8 mouse cellular contexts compared by ENCODE assay signal in genomic region chr11:80184531-80185071, GRCm38 (mm10). TPM values are rescaled to one million over a fixed set of nuclear protein-coding genes. Genes with fewer than 3 reads are reported as not detected.
A peak's percentile ranks its signal among the peaks of the same experiment; 100 is the strongest.
DNase-seq lines count a peak whose midpoint lies in the region; ATAC-seq and TF ChIP-seq lines count a peak whose summit lies in the region.

No protein-coding gene starts in this region.

- peak overlapping the region; percentile 85 for H3K4me3 ChIP-seq in heart, embryonic 11.5 days (ENCODE audit: low read depth, low read length)
- H3K4me3 ChIP-seq in C2C12 (ENCODE audit: insufficient read depth, poor library complexity, severe bottlenecking) = peak overlapping the region; percentile 95
- peak overlapping the region; percentile 82 for H3K4me3 ChIP-seq in embryonic fibroblast, embryonic 13.5 days (ENCODE audit: insufficient read depth, low read length)
- H3K4me3 ChIP-seq in liver, embryonic 12.5 days = peak overlapping the region; percentile 83

- peaks cover 11% of the 10 kb centered on the region for H3K79me2 ChIP-seq in C2C12 (ENCODE audit: control insufficient read depth, insufficient read depth)

- TF ChIP-seq CTCF in C2C12 (IDR thresholded peaks at IDR 0.05; ENCODE audit: control insufficient read depth, insufficient read depth, insufficient read length) = no peak
- no peak for TF ChIP-seq CTCF in embryonic fibroblast, embryonic 13.5 days (IDR thresholded peaks at IDR 0.05; ENCODE audit: borderline replicate concordance, insufficient read depth, low read length)

- H3K4me1 ChIP-seq in heart, embryonic 11.5 days (ENCODE audit: control insufficient read depth, insufficient read depth, low read length) = 0 out of 2 replicates have a peak, but pooled peaks cover 2% of the 10 kb centered on the region
- no peaks in the 10 kb centered on the region; the same call in 1 of the 2 replicates for H3K4me1 ChIP-seq in embryonic fibroblast, embryonic 13.5 days (ENCODE audit: control insufficient read depth, insufficient read depth, low read length)
- peaks cover 15% of the 10 kb centered on the region for H3K4me1 ChIP-seq in liver, embryonic 12.5 days

- H3K27me3 ChIP-seq in heart, embryonic 11.5 days (ENCODE audit: control insufficient read depth, insufficient read depth, low read length) = no peaks in the 10 kb centered on the region
- no peaks in the 10 kb centered on the region for H3K27me3 ChIP-seq in C2C12 (ENCODE audit: control insufficient read depth, insufficient read depth, insufficient read length)
- no peaks in the 10 kb centered on the region for H3K27me3 ChIP-seq in liver, embryonic 12.5 days (replicated peaks)

- peak overlapping the region; percentile 89; the same call in 1 of the 2 replicates for H3K27ac ChIP-seq in heart, embryonic 11.5 days (ENCODE audit: low read depth, low read length)
- no peak overlapping the region for H3K27ac ChIP-seq in embryonic fibroblast, embryonic 13.5 days (ENCODE audit: insufficient read depth, low read length)
- peak overlapping the region; percentile 83; the same call in 1 of the 2 replicates for H3K27ac ChIP-seq in liver, embryonic 12.5 days

- H3K36me3 ChIP-seq in heart, embryonic 11.5 days (ENCODE audit: control insufficient read depth, insufficient read depth, low read length) = no peaks in the 10 kb centered on the region
- no peaks in the 10 kb centered on the region for H3K36me3 ChIP-seq in C2C12 (ENCODE audit: control insufficient read depth, insufficient read depth)
- H3K36me3 ChIP-seq in liver, embryonic 12.5 days = 0 out of 2 replicates have a peak, but pooled peaks cover 8% of the 10 kb centered on the region

- peak overlapping the region; percentile 89; the same call in 1 of the 2 replicates for H3K9ac ChIP-seq in heart, embryonic 11.5 days (ENCODE audit: low read depth, low read length)
- peak overlapping the region; percentile 88 for H3K9ac ChIP-seq in liver, embryonic 12.5 days

- no peak for DNase-seq in heart, adult 18-20 months
- no peak for DNase-seq in adrenal gland, postnatal 14 days
- DNase-seq in layer of hippocampus, adult 18-20 months (ENCODE audit: low spot score in 2 of 2) = no peak
- DNase-seq in left cerebral cortex, adult 8-10 months (ENCODE audit: low spot score in 2 of 2) = no peak

- H3K9me3 ChIP-seq in heart, embryonic 11.5 days (replicated peaks; ENCODE audit: control insufficient read depth, low read length) = no peaks in the 10 kb centered on the region
- H3K9me3 ChIP-seq in liver, embryonic 12.5 days (replicated peaks) = no peaks in the 10 kb centered on the region

- TF ChIP-seq POLR2A in embryonic fibroblast, embryonic 13.5 days (IDR thresholded peaks at IDR 0.05; ENCODE audit: low read depth, low read length) = no peak

- peak overlapping the region; percentile 73 for H3K4me2 ChIP-seq in heart, embryonic 11.5 days
- peak overlapping the region; percentile 93 for H3K4me2 ChIP-seq in liver, embryonic 12.5 days

- no peaks in the 10 kb centered on the region for H3K79me3 ChIP-seq in C2C12 (ENCODE audit: low read depth)

- no peak for ATAC-seq in heart, embryonic 11.5 days (replicated peaks; ENCODE audit: insufficient number of reproducible peaks, low FRiP score, low TSS enrichment)
- no peak for ATAC-seq in liver, embryonic 12.5 days

- WGBS in heart, embryonic 11.5 days (ENCODE audit: insufficient replicate concordance) = 88% methylated on average over 6 of the region's 6 CpGs
- 74% methylated on average over 6 of the region's 6 CpGs for WGBS in liver, embryonic 12.5 days (ENCODE audit: insufficient replicate concordance)

- H3ac ChIP-seq in C2C12 (ENCODE audit: control insufficient read depth, insufficient read length, low read depth) = no peak overlapping the region

TF ChIP-seq in C2C12, 6 proteins besides CTCF, POLR2A, EP300 and RAD21:
- TF ChIP-seq MAX (IDR thresholded peaks at IDR 0.05) (no peak), USF1 (IDR thresholded peaks at IDR 0.05; ENCODE audit: low read depth) (no peak)

RNA-seq across cellular contexts. Expression of gene Rnf135, which starts 0.9 kb away (rescaled TPM):
- 6.1 and 8.3 TPM in 2 replicates for polyA plus RNA-seq in heart, embryonic 11.5 days (2014; fragmentation: Nextera tagmentation; extraction: Ambion mirVana)
- total RNA-seq in heart, adult 18-20 months (2021) = 1 to 10 TPM; 5.4 to 5.7 TPM
- 3.6 TPM for polyA plus RNA-seq in C2C12 (2012; fragmentation: generic; extraction: Trizol)
- 7.5 and 8.0 TPM in 2 replicates for polyA plus RNA-seq in embryonic fibroblast, embryonic 13.5 days (2011; ENCODE audit: insufficient read length, low read depth, missing spikeins)
- 4.2 and 5.0 TPM in 2 replicates for polyA plus RNA-seq in liver, embryonic 12.5 days (2016; fragmentation: Nextera tagmentation; extraction: Ambion mirVana)
- total RNA-seq in adrenal gland, postnatal 14 days (2021) = 7.8 and 9.4 TPM in 2 replicates
- 1 to 10 TPM; 3.9 to 4.7 TPM for total RNA-seq in layer of hippocampus, adult 18-20 months (2021)
- total RNA-seq in left cerebral cortex, adult 8-10 months (2022) = 1 to 10 TPM; 2.8 to 5.7 (median 4.6) TPM

RNA-seq across cellular contexts. Expression of gene Rhot1, which starts 24.2 kb away (rescaled TPM):
- 65.2 and 68.7 TPM in 2 replicates for polyA plus RNA-seq in heart, embryonic 11.5 days (2014; fragmentation: Nextera tagmentation; extraction: Ambion mirVana)
- 10 to 100 TPM; 59.0 to 64.3 TPM for total RNA-seq in heart, adult 18-20 months (2021)
- 15.8 TPM for polyA plus RNA-seq in C2C12 (2012; fragmentation: generic; extraction: Trizol)
- polyA plus RNA-seq in embryonic fibroblast, embryonic 13.5 days (2011; ENCODE audit: insufficient read length, low read depth, missing spikeins) = 53.8 and 65.6 TPM in 2 replicates
- 36.7 and 36.9 TPM in 2 replicates for polyA plus RNA-seq in liver, embryonic 12.5 days (2016; fragmentation: Nextera tagmentation; extraction: Ambion mirVana)
- total RNA-seq in adrenal gland, postnatal 14 days (2021) = 66.5 and 69.1 TPM in 2 replicates
- total RNA-seq in layer of hippocampus, adult 18-20 months (2021) = 10 to 100 TPM; 62.8 to 65.6 TPM
- total RNA-seq in left cerebral cortex, adult 8-10 months (2022) = 10 to 100 TPM; 60.6 to 69.5 (median 63.4) TPM

RNA-seq across cellular contexts. Expression of gene Adap2, which starts 30.7 kb away (rescaled TPM):
- polyA plus RNA-seq in heart, embryonic 11.5 days (2014; fragmentation: Nextera tagmentation; extraction: Ambion mirVana) = 0.39 and 0.73 TPM in 2 replicates
- total RNA-seq in heart, adult 18-20 months (2021) = 10 to 100 TPM; 10.0 to 10.8 TPM
- polyA plus RNA-seq in C2C12 (2012; fragmentation: generic; extraction: Trizol) = 0.04 TPM
- polyA plus RNA-seq in embryonic fibroblast, embryonic 13.5 days (2011; ENCODE audit: insufficient read length, low read depth, missing spikeins) = not detected in 2 replicates
- 2.7 and 2.8 TPM in 2 replicates for polyA plus RNA-seq in liver, embryonic 12.5 days (2016; fragmentation: Nextera tagmentation; extraction: Ambion mirVana)
- total RNA-seq in adrenal gland, postnatal 14 days (2021) = 13.6 and 13.9 TPM in 2 replicates
- 1 to 10 TPM; 6.5 to 8.4 TPM for total RNA-seq in layer of hippocampus, adult 18-20 months (2021)
- 10 to 100 TPM in 2 of 4 experiments, 1 to 10 TPM in 2; 6.9 to 12.6 (median 9.4) TPM for total RNA-seq in left cerebral cortex, adult 8-10 months (2022)

RNA-seq across cellular contexts. Expression of gene Tefm, which starts 42.6 kb away (rescaled TPM):
- polyA plus RNA-seq in heart, embryonic 11.5 days (2014; fragmentation: Nextera tagmentation; extraction: Ambion mirVana) = 28.2 and 31.5 TPM in 2 replicates
- total RNA-seq in heart, adult 18-20 months (2021) = 10 to 100 TPM; 28.8 to 29.8 TPM
- polyA plus RNA-seq in C2C12 (2012; fragmentation: generic; extraction: Trizol) = 11.5 TPM
- polyA plus RNA-seq in embryonic fibroblast, embryonic 13.5 days (2011; ENCODE audit: insufficient read length, low read depth, missing spikeins) = 13.9 and 16.6 TPM in 2 replicates
- polyA plus RNA-seq in liver, embryonic 12.5 days (2016; fragmentation: Nextera tagmentation; extraction: Ambion mirVana) = 18.2 and 22.4 TPM in 2 replicates
- 18.6 and 22.1 TPM in 2 replicates for total RNA-seq in adrenal gland, postnatal 14 days (2021)
- 1 to 10 TPM; 8.4 to 9.6 TPM for total RNA-seq in layer of hippocampus, adult 18-20 months (2021)
- 10 to 100 TPM in 3 of 4 experiments, 1 to 10 TPM in 1; 7.5 to 14.8 (median 10.9) TPM for total RNA-seq in left cerebral cortex, adult 8-10 months (2022)
